Mouse (Mus musculus) heart, adult 2 months (tissue): ENCODE data around the gene Kirrel. TPM values are rescaled to one million over a fixed set of nuclear protein-coding genes. Genes with fewer than 3 reads are reported as not detected.
A peak's percentile ranks its signal among the peaks of the same experiment; 100 is the strongest.

Experiments used
- DNase-seq, 2 experiments: peaks; one replicate each; pipeline ENCODE4 v3.0.0; 2021
- H3K27ac ChIP-seq: fragments of 200-600 bp; 2 replicates; pipeline ENCODE4 v1.8.1; 2022
- H3K27me3 ChIP-seq: fragments of 200-500 bp; 2 replicates; pipeline ENCODE4 v1.6.1; 2012; ENCODE audit warnings: mild to moderate bottlenecking, low read length, inconsistent platforms, mixed read lengths; ENCODE audit not compliant: control insufficient read depth, insufficient read depth
- H3K36me3 ChIP-seq: fragments of 200-500 bp; 2 replicates; pipeline ENCODE4 v1.6.1; 2012; ENCODE audit warnings: low read length, inconsistent platforms; ENCODE audit not compliant: control insufficient read depth, insufficient read depth
- H3K4me1 ChIP-seq: fragments of 200-500 bp; 2 replicates; pipeline ENCODE4 v1.6.1; 2011; ENCODE audit warnings: low read length; ENCODE audit not compliant: control insufficient read depth, insufficient read depth
- H3K4me3 ChIP-seq: fragments of 200-600 bp; 2 replicates; pipeline ENCODE4 v1.8.1; 2022
- H3K79me2 ChIP-seq: fragments of 200-500 bp; replicated peaks from 2 replicates; pipeline ENCODE4 v1.6.1; 2012; ENCODE audit warnings: mild to moderate bottlenecking, inconsistent platforms, low read length, moderate library complexity, mixed read lengths; ENCODE audit not compliant: control insufficient read depth, insufficient read depth
- H3K9ac ChIP-seq: fragments of 200-500 bp; 2 replicates; pipeline ENCODE4 v1.6.1; 2012; ENCODE audit warnings: low read depth, mild to moderate bottlenecking, control low read depth, inconsistent platforms, low read length, mixed read lengths
- CTCF ChIP-seq: fragments of 200-600 bp; IDR thresholded peaks from 2 replicates; pipeline ENCODE4 v1.8.1; 2022; ENCODE audit warnings: antibody characterized with exemption, mild to moderate bottlenecking, moderate library complexity
- EP300 ChIP-seq: fragments of 200-500 bp; IDR thresholded peaks from 2 replicates; pipeline ENCODE4 v1.6.1; 2011; ENCODE audit warnings: low read depth, low read length, control low read depth; ENCODE audit not compliant: insufficient read depth
- POLR2A ChIP-seq: fragments of 200-500 bp; IDR thresholded peaks from 2 replicates; pipeline ENCODE4 v1.6.1; 2011; ENCODE audit warnings: mild to moderate bottlenecking, low read depth, low read length, control low read depth; ENCODE audit not compliant: insufficient read depth
- WGBS: fragments of 180-500 bp; shearing (Covaris S2); methylation state at CpG from one replicate; pipeline ENCODE4 v1.1.7; 2018; 5-methylcytosine and 5-hydroxymethylcytosine counted together
- intact Hi-C: fragments of 180-260 bp; cut with DNase I; formaldehyde crosslinking; loops from one replicate; pipeline ENCODE4 v1.15.1; 2025
- polyA plus RNA-seq: library from polyadenylated mRNA; depleted of rRNA; stranded (reverse); fragments of >200 nt; gene quantifications from 2 replicates; pipeline ENCODE4 v1.2.3, GENCODE M21; 2012
- total RNA-seq, 2 experiments: library from RNA; stranded (reverse); gene quantifications; 2 replicates each; pipeline ENCODE4 v1.2.3; 2021

Gene Kirrel
- total and polyA plus RNA-seq, 3 experiments = 6.0 to 7.5 (median 6.2) TPM

DNA sequence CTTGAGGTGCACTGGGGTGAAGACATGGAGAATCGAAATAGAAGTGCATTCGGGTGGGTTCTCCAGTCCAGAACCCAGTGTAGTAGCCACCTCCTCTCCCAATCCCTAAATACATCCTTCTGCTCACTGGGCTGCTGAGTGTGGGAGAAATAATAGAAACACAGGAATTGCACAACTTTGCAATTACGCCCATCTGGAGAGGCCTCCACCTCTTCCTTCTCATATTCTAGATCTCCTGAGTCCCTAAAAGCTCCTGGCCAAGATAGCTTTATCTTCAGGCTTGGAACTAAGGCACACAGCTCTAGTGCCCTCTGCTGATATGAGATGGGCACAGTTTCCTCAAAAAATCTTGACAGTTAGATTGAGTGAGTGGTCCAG is 880 bp upstream of the Kirrel start:
- peak overlapping the region; percentile 67 for H3K27ac ChIP-seq
- intact Hi-C loops = loop anchor here (1.0 to 2.0 kb wide), 3 partner anchors 17 to 142 kb away; no protein-coding TSS in a partner anchor
- no peaks in the 10 kb centered on the region for H3K27me3 ChIP-seq
- no peak for TF ChIP-seq EP300
- TF ChIP-seq CTCF = peak; percentile 74
- peak; percentile 49; the same call in 1 of the 2 replicates for TF ChIP-seq POLR2A
- DNase-seq = peak; percentile 40 to 42
- no peaks in the 10 kb centered on the region for H3K36me3 ChIP-seq
- H3K79me2 ChIP-seq = no peaks in the 10 kb centered on the region
- H3K4me3 ChIP-seq = no peak overlapping the region; the same call in 1 of the 2 replicates
- no peak overlapping the region for H3K9ac ChIP-seq
- peaks cover 1% of the 10 kb centered on the region; the same call in 1 of the 2 replicates for H3K4me1 ChIP-seq
- WGBS = 39% methylated on average over 3 of the region's 3 CpGs

DNA sequence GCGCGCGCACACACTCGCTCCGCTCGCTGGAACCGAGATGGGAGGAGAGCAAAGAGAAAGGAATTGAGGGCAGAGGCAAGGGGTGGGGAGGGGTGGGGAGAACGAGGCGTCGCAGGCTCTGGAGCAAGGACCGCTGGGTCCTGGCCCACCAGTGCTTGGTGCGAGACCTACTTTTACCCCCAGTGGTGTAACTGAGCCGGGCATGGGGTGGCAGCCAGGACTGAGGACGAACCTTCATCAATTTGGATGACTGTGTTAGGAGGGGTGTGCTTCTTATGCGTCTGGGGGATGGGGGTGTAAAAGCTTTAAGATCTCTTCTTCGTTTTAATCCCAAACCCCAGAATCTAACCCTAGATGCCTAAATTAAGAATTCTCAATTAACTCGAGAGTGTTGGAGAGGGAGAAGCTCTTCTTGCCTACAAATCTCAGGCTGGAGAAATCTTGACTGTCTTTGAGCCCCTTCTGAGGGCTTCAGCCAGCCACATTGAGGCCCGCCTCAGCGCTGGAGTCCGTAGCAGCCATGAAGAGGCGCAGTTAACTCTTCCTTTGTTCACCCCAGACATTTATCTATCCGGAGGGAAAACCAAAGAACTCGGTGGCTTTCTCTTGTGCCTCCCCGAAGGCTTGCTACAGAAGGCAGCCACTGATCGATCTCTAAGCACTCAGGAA is 356 bp upstream of the Kirrel start:
- no peaks in the 10 kb centered on the region for H3K36me3 ChIP-seq
- peak overlapping the region; percentile 60; the same call in 1 of the 2 replicates for H3K9ac ChIP-seq
- DNase-seq = no peak
- no peaks in the 10 kb centered on the region for H3K27me3 ChIP-seq
- no peaks in the 10 kb centered on the region for H3K79me2 ChIP-seq
- intact Hi-C loops = loop anchor here (1.0 to 2.0 kb wide), 3 partner anchors 16 to 142 kb away; no protein-coding TSS in a partner anchor
- WGBS = 2% methylated on average over 25 of the region's 25 CpGs
- peak overlapping the region; percentile 66 for H3K4me3 ChIP-seq
- H3K4me1 ChIP-seq = peaks cover 1% of the 10 kb centered on the region; the same call in 1 of the 2 replicates
- no peak for TF ChIP-seq POLR2A
- TF ChIP-seq CTCF = 0 out of 2 replicates have a peak, but pooled peaks have one; percentile 22
- H3K27ac ChIP-seq = peak overlapping the region; percentile 67

DNA sequence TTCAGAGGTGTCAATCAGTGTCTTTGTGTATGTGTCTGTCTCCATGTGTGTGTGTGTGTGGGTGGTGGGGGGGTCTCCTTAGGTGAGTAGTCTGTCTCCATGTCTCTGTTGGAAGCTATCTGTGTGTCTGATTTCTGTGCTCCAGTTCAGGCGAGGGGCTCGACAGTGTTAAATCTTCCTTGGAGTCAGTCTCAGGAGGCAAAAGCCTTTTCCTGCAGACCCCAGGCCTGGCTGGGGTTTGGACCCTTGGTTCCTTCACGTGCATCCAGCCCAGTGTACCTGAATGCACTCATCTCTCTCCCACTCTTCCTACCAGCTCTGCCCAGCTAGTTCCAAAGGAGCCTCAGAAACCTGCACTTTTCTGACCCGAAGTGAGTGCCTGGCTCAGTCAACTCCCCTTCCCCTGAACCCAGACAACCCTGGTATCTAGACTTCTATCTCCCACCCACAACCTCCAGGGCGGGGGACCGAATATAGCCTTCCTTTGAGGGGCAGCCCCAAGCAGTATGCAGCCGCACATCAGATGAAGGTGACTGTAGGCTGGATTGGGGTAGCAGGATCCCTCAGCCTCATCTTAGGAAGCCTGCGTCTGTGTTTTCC is 961 bp downstream of the Kirrel start:
- H3K27me3 ChIP-seq = no peaks in the 10 kb centered on the region
- intact Hi-C loops = loop anchor here (2.0 kb wide), 1 partner anchor 15 kb away; no protein-coding TSS in a partner anchor
- peak overlapping the region; percentile 66 for H3K4me3 ChIP-seq
- H3K9ac ChIP-seq = peak overlapping the region; percentile 60
- no peaks in the 10 kb centered on the region for H3K79me2 ChIP-seq
- no peak for TF ChIP-seq CTCF
- no peak for TF ChIP-seq POLR2A
- TF ChIP-seq EP300 = no peak
- peaks cover 1% of the 10 kb centered on the region; the same call in 1 of the 2 replicates for H3K4me1 ChIP-seq
- 33% methylated on average over 8 of the region's 8 CpGs for WGBS
- peak overlapping the region; percentile 81 for H3K27ac ChIP-seq
- no peaks in the 10 kb centered on the region for H3K36me3 ChIP-seq
- no peak for DNase-seq

DNA sequence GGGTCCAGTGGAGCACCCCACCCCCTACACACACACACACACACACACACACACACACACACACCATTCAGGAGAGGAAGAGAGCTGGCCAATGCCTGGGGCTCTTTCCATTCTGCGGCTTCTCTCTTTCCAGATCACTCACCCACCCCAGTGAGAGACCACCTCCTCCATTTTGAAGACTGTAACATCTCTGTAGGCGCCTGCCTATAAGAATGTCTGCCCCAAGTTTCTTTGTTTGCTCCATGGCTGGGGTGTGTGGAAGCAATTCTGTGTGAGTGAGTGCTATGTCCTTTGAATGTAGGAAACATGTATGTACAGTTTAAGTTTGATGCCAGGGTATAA is 1.5 kb downstream of the Kirrel start:
- intact Hi-C loops = no loop called here
- peak overlapping the region; percentile 60 for H3K9ac ChIP-seq
- no peaks in the 10 kb centered on the region for H3K79me2 ChIP-seq
- no peaks in the 10 kb centered on the region for H3K36me3 ChIP-seq
- peak overlapping the region; percentile 66 for H3K4me3 ChIP-seq
- no peak for TF ChIP-seq POLR2A
- no peak for TF ChIP-seq CTCF
- TF ChIP-seq EP300 = no peak
- 50% methylated on average over 2 of the region's 2 CpGs for WGBS
- no peak for DNase-seq
- no peaks in the 10 kb centered on the region for H3K27me3 ChIP-seq
- no peak overlapping the region; the same call in 1 of the 2 replicates for H3K27ac ChIP-seq
- H3K4me1 ChIP-seq = peaks cover 1% of the 10 kb centered on the region; the same call in 1 of the 2 replicates

DNA sequence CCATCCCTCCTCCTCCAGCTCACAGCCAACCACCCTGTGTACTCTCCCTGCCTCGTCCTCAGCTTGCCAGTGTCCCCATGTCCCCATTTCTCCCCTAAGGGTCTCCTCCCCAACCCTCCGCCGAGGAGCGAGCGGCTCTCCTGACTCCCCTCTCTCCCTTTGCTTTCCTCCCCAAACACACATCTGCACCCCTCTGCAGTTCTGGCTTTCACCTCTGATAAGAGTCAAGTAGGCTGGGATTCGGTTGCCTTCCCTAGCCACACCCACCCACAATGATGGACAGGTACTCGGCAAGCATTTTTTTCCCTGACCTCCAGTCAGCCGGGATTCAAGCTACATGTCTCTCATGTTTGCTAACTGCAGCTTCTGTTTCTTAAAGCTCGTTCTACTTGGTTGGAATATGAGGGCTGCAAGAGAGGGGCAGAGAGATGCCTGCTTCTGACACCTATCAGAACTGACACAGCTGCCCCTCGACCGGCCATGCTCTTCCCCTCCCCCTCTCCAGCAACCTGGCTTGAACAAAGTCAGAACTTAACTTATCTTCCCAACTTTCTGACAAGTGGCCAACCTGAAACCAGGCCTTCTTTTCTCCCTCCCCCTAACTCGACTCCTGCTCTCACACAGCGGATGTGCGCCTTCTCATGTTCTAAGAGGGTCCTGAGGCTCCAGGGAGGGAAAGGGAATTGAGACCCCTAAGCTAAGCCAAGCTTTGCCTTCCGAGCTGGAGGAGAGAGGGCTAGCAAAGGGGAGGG is 2.0 kb downstream of the Kirrel start:
- H3K4me1 ChIP-seq = peaks cover 1% of the 10 kb centered on the region; the same call in 1 of the 2 replicates
- intact Hi-C loops = no loop called here
- peak overlapping the region; percentile 41 for H3K9ac ChIP-seq
- H3K27me3 ChIP-seq = no peaks in the 10 kb centered on the region
- H3K36me3 ChIP-seq = no peaks in the 10 kb centered on the region
- H3K27ac ChIP-seq = peak overlapping the region; percentile 26
- DNase-seq = peak; percentile 40 to 43
- H3K4me3 ChIP-seq = peak overlapping the region; percentile 34
- no peaks in the 10 kb centered on the region for H3K79me2 ChIP-seq
- no peak for TF ChIP-seq POLR2A
- TF ChIP-seq EP300 = no peak
- TF ChIP-seq CTCF = no peak
- 18% methylated on average over 15 of the region's 15 CpGs for WGBS
